ENCODE assay signal across 17 mouse cellular contexts in the genomic region with DNA sequence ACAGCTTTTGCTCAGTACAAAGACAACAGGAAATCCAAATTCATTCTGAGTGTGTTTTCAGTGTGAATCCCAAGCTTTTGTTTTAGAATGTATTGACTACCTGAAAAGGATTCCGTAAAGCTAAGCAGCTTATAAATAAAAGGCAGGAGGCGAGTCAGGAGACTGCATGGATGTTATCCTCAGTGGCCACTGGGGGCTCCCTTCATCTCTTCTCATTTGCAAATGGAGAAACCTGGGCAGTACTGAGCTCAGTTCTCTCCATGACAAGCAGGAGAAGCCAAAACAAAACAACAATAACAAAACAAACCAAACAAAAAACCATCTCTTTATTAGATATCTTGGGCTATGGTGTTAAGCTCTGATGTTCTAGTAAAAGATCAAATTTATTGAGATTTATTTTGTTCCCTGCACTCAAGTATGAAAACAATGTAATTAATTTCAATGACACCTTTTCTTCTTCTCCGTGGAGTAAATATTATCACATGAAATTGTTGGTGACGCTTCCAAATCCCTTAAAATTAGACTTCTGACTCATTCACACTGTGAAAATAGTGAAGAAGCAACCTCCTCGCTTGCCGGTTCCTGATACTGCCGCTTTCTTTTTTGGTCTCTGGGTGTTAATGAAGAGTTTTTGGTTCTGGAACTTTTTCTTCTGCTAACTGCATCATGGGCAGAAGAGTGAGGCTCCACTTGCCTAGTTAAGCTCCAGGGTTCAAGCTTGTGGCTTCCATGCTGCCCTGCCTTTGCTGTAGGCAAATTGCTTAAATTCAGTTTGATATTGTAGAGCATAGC. TPM values are rescaled to one million over a fixed set of nuclear protein-coding genes. Genes with fewer than 3 reads are reported as not detected.
DNase-seq lines count a peak whose midpoint lies in the region; ATAC-seq and TF ChIP-seq lines count a peak whose summit lies in the region.
"Had no signal": no experiment of that assay in that cellular context is flagged by ENCODE, and none has a peak within 500 bp of the region (broad histone marks: within the 10 kb centered on the region; RNA-seq: fewer than 3 reads in every experiment).

No protein-coding gene starts in this region.

- H3K36me3 ChIP-seq in liver, postnatal 0 days (replicated peaks; ENCODE audit: insufficient read depth, low read length), result no peaks in the 10 kb centered on the region
- H3K36me3 ChIP-seq in ES-Bruce4 (ENCODE audit: control insufficient read depth, insufficient read depth, low read length, poor library complexity, severe bottlenecking), result no peaks in the 10 kb centered on the region
- H3K36me3 ChIP-seq: embryonic facial prominence, embryonic 13.5 days; liver, embryonic 13.5 days had no signal

- H3K27me3 ChIP-seq in liver, postnatal 0 days (ENCODE audit: insufficient read depth, low read length), result no peaks in the 10 kb centered on the region
- no peaks in the 10 kb centered on the region for H3K27me3 ChIP-seq in ES-Bruce4 (ENCODE audit: control insufficient read depth, insufficient read depth, low read length, poor library complexity, severe bottlenecking)
- H3K27me3 ChIP-seq: embryonic facial prominence, embryonic 13.5 days; forebrain, embryonic 13.5 days; liver, embryonic 13.5 days had no signal

- H3K27ac ChIP-seq in gastrocnemius, adult 2 months, result no peak overlapping the region
- no peak overlapping the region for H3K27ac ChIP-seq in liver, postnatal 0 days (ENCODE audit: low read depth)
- no peak overlapping the region for H3K27ac ChIP-seq in ES-Bruce4 (ENCODE audit: insufficient read depth, low read length)
- H3K27ac ChIP-seq: embryonic facial prominence, embryonic 13.5 days; forebrain, embryonic 13.5 days; liver, embryonic 13.5 days; macrophage had no signal

- WGBS in liver, postnatal 0 days (ENCODE audit: insufficient replicate concordance), result 72% methylated on average over 7 of the region's 7 CpGs

- TF ChIP-seq EP300 in liver, postnatal 0 days (IDR thresholded peaks at IDR 0.05; ENCODE audit: low read depth), result no peak
- no peak for TF ChIP-seq EP300 in ES-Bruce4 (IDR thresholded peaks at IDR 0.05; ENCODE audit: insufficient read depth, low read depth, low read length)

- no peak overlapping the region for H3K4me3 ChIP-seq in gastrocnemius, adult 2 months
- H3K4me3 ChIP-seq in liver, postnatal 0 days (ENCODE audit: low read depth, low read length), result no peak overlapping the region
- no peak overlapping the region for H3K4me3 ChIP-seq in ES-Bruce4 (ENCODE audit: low read depth, low read length)
- H3K4me3 ChIP-seq: embryonic facial prominence, embryonic 13.5 days; forebrain, embryonic 13.5 days; liver, embryonic 13.5 days had no signal

- H3K9me3 ChIP-seq in liver, postnatal 0 days (ENCODE audit: low read length), result no peaks in the 10 kb centered on the region
- no peaks in the 10 kb centered on the region for H3K9me3 ChIP-seq in ES-Bruce4 (replicated peaks; ENCODE audit: control insufficient read depth, insufficient read depth, low read length, poor library complexity, severe bottlenecking)
- H3K9me3 ChIP-seq: embryonic facial prominence, embryonic 13.5 days; forebrain, embryonic 13.5 days; liver, embryonic 13.5 days had no signal

- H3K9ac ChIP-seq in liver, postnatal 0 days (replicated peaks), result no peak overlapping the region
- H3K9ac ChIP-seq in ES-Bruce4 (ENCODE audit: low read depth, poor library complexity, severe bottlenecking), result no peak overlapping the region
- H3K9ac ChIP-seq: embryonic facial prominence, embryonic 13.5 days; forebrain, embryonic 13.5 days; liver, embryonic 13.5 days had no signal

- DNase-seq in gastrocnemius, adult 2 months, result no peak
- no peak for DNase-seq in gastrocnemius, postnatal 14 days
- DNase-seq in liver, postnatal 0 days, result no peak
- DNase-seq in liver, result no peak
- peak; percentile 59 for DNase-seq in brain, adult 2 months (ENCODE audit: low read depth, low spot score)
- no peak for DNase-seq in heart, adult 9 months (ENCODE audit: low spot score in 2 of 2)
- no peak for DNase-seq in natural killer cell, adult 2 months (ENCODE audit: low spot score in 2 of 2)
- DNase-seq: adrenal gland, postnatal 25 days; cerebellum, adult 11 months; gastrocnemius, postnatal 36 days; kidney, postnatal 25 days; liver, embryonic 13.5 days had no signal

- H3K4me2 ChIP-seq in liver, postnatal 0 days (ENCODE audit: low read depth, low read length), result no peak overlapping the region
- H3K4me2 ChIP-seq: embryonic facial prominence, embryonic 13.5 days; forebrain, embryonic 13.5 days; liver, embryonic 13.5 days had no signal

- no peaks in the 10 kb centered on the region for H3K4me1 ChIP-seq in liver, postnatal 0 days (ENCODE audit: insufficient read depth)
- H3K4me1 ChIP-seq in ES-Bruce4 (ENCODE audit: control insufficient read depth, insufficient read depth, low read length), result no peaks in the 10 kb centered on the region
- H3K4me1 ChIP-seq: forebrain, embryonic 13.5 days; liver, embryonic 13.5 days had no signal

- no peak for TF ChIP-seq POLR2A in ES-Bruce4 (IDR thresholded peaks at IDR 0.05; ENCODE audit: insufficient read depth, low read length)

- intact Hi-C loops in gastrocnemius, adult 2 months (cut with DNase I), result no loop called here
- intact Hi-C loops in gastrocnemius, postnatal 14 days (cut with DNase I; ENCODE audit: low total_unique reads), result no loop called here

- TF ChIP-seq CTCF in gastrocnemius, adult 2 months (IDR thresholded peaks at IDR 0.05), result peak; percentile 20; the same call in 1 of the 2 replicates
- TF ChIP-seq CTCF in liver, postnatal 0 days (IDR thresholded peaks at IDR 0.05; ENCODE audit: low read depth), result peak; percentile 27; the same call in 1 of the 2 replicates
- TF ChIP-seq CTCF in ES-Bruce4 (IDR thresholded peaks at IDR 0.05; ENCODE audit: low read depth, low read length), result peak; percentile 3

- ATAC-seq in liver, postnatal 0 days, result no peak
- ATAC-seq: forebrain, embryonic 13.5 days had no signal

RNA-seq across cellular contexts. Expression of a gene that starts 7.9 kb away (rescaled TPM):
- total RNA-seq in gastrocnemius, adult 2 months (2021), result under 1 TPM in 1 of 2 experiments, not detected in 1; 0.17 TPM
- under 1 TPM; 0.09 to 0.29 TPM for total RNA-seq in gastrocnemius, postnatal 14 days (2021)
- 0.18 and 0.27 TPM in 2 replicates for polyA plus RNA-seq in liver, postnatal 0 days (2015; fragmentation: Nextera tagmentation; extraction: Ambion mirVana)
- polyA plus RNA-seq in ES-Bruce4 (2011; ENCODE audit: insufficient read depth, insufficient read length, low read depth, missing spikeins), result 0.81 and 1.5 TPM in 2 replicates
- polyA plus RNA-seq: macrophage; urinary bladder, adult 2 months had no signal
